Mouse (Mus musculus): ENCODE measurements around the gene Ube2r2.

The Ube2r2 gene

GRCm38 (mm10) chr4:41118706-41119292, 16.7 kb upstream of the Ube2r2 start:
- no peak for DNase-seq (ENCODE audit: low read depth)

GRCm38 (mm10) chr4:41124180-41124951, 11.2 kb upstream of the Ube2r2 start, which contains the start of gene Nol6:
Gene Nol6, minus strand, starts transcription at chr4:41124455.
- DNase-seq (ENCODE audit: low read depth): peak; percentile 99

GRCm38 (mm10) chr4:41129406-41129805, 6.1 kb upstream of the Ube2r2 start:
- no peak for DNase-seq (ENCODE audit: low read depth)

GRCm38 (mm10) chr4:41129836-41130235, 5.7 kb upstream of the Ube2r2 start:
- no peak for DNase-seq (ENCODE audit: low read depth)

GRCm38 (mm10) chr4:41132471-41132870, 3.1 kb upstream of the Ube2r2 start:
- no peak for DNase-seq (ENCODE audit: low read depth)

GRCm38 (mm10) chr4:41133529-41134291, 1.8 kb upstream of the Ube2r2 start:
- DNase-seq (ENCODE audit: low read depth): no peak

GRCm38 (mm10) chr4:41134935-41135710, 420 bp upstream of the Ube2r2 start:
- DNase-seq (ENCODE audit: low read depth): no peak

GRCm38 (mm10) chr4:41136454-41136805, 887 bp downstream of the Ube2r2 start:
- DNase-seq (ENCODE audit: low read depth): no peak

- DNase-seq (ENCODE audit: low read depth): no peak
Measured at GRCm38 (mm10) chr4:41136811-41137210, 1.3 kb downstream of the Ube2r2 start.

- DNase-seq (ENCODE audit: low read depth): no peak
Measured at GRCm38 (mm10) chr4:41140174-41140875, 4.8 kb downstream of the Ube2r2 start.

GRCm38 (mm10) chr4:41142601-41143000, 7.1 kb downstream of the Ube2r2 start:
- no peak for DNase-seq (ENCODE audit: low read depth)

GRCm38 (mm10) chr4:41149891-41150290, 14.3 kb downstream of the Ube2r2 start:
- no peak for DNase-seq (ENCODE audit: low read depth)

GRCm38 (mm10) chr4:41151186-41151585, 15.6 kb downstream of the Ube2r2 start:
- no peak for DNase-seq (ENCODE audit: low read depth)

- no peak for DNase-seq (ENCODE audit: low read depth)
Measured at GRCm38 (mm10) chr4:41153146-41153545, 17.6 kb downstream of the Ube2r2 start.

GRCm38 (mm10) chr4:41156961-41157360, 21.4 kb downstream of the Ube2r2 start:
- DNase-seq (ENCODE audit: low read depth): no peak

GRCm38 (mm10) chr4:41158251-41158650, 22.7 kb downstream of the Ube2r2 start:
- DNase-seq (ENCODE audit: low read depth): no peak

GRCm38 (mm10) chr4:41161232-41161631, 25.7 kb downstream of the Ube2r2 start:
- DNase-seq (ENCODE audit: low read depth): no peak

GRCm38 (mm10) chr4:41164974-41165373, 29.4 kb downstream of the Ube2r2 start:
- DNase-seq (ENCODE audit: low read depth): no peak

- DNase-seq (ENCODE audit: low read depth): peak; percentile 63
Measured at GRCm38 (mm10) chr4:41165693-41166475, 30.3 kb downstream of the Ube2r2 start.

GRCm38 (mm10) chr4:41170970-41171369, 35.4 kb downstream of the Ube2r2 start:
- no peak for DNase-seq (ENCODE audit: low read depth)

- no peak for DNase-seq (ENCODE audit: low read depth)
Measured at GRCm38 (mm10) chr4:41174631-41175030, 39.1 kb downstream of the Ube2r2 start.
